Mouse (Mus musculus) CH12.LX (cell line): ENCODE data around the gene Exosc6. TPM values are rescaled to one million over a fixed set of nuclear protein-coding genes. Genes with fewer than 3 reads are reported as not detected.

Experiments
- DNase-seq: peaks from one replicate; pipeline ENCODE4 v3.0.0-alpha.2; 2013; ENCODE audit errors: extremely low read depth
- H3K27ac ChIP-seq: 2 replicates; pipeline ENCODE4 v1.5.1; 2012; ENCODE audit warnings: low read depth, mild to moderate bottlenecking, control low read depth, moderate library complexity; ENCODE audit not compliant: insufficient read depth
- H3K27me3 ChIP-seq: replicated peaks from 2 replicates; pipeline ENCODE3; 2012; ENCODE audit warnings: inconsistent platforms
- H3K36me3 ChIP-seq, 2 experiments: replicated peaks in 1 of 2; 2 replicates each; pipeline versions ENCODE3 to v1.6.1; 2012; ENCODE audit warnings: inconsistent platforms in 1 of 2, low read length in 1 of 2, mild to moderate bottlenecking in 1 of 2, mixed read lengths in 1 of 2, moderate library complexity in 1 of 2; ENCODE audit not compliant: control insufficient read depth in 1 of 2, insufficient read depth in 1 of 2
- H3K4me1 ChIP-seq, 2 experiments: 2 replicates each; pipeline ENCODE4 v1.6.1; 2012; ENCODE audit warnings: inconsistent platforms in 1 of 2, moderate library complexity in 1 of 2; ENCODE audit not compliant: insufficient read depth in 2 of 2, control insufficient read depth in 1 of 2
- H3K4me2 ChIP-seq: 2 replicates; pipeline ENCODE4 v1.6.1; 2012; ENCODE audit warnings: low read depth, mild to moderate bottlenecking, control low read depth; ENCODE audit not compliant: poor library complexity, insufficient read depth, severe bottlenecking
- H3K4me3 ChIP-seq, 3 experiments: fragments of 150-350 bp in 1 of 3; sonication (generic) in 1 of 3; replicated peaks in 1 of 3; 2 replicates each; pipeline versions ENCODE3 to v1.5.1; 2011 to 2012; ENCODE audit warnings: low read depth in 2 of 3, low read length in 2 of 3, mild to moderate bottlenecking in 2 of 3, moderate library complexity in 2 of 3, control low read depth in 1 of 3, improper control_type of control experiment in 1 of 3, inconsistent platforms in 1 of 3, mixed read lengths in 1 of 3; ENCODE audit not compliant: poor library complexity in 1 of 3
- H3K79me2 ChIP-seq: replicated peaks from 2 replicates; pipeline ENCODE4 v1.6.1; 2012; ENCODE audit warnings: mild to moderate bottlenecking, moderate library complexity; ENCODE audit not compliant: control insufficient read depth, poor library complexity, insufficient read depth, severe bottlenecking; ENCODE audit errors: extremely low read depth
- H3K9ac ChIP-seq: 2 replicates; pipeline ENCODE4 v1.6.1; 2012; ENCODE audit warnings: low read depth, mild to moderate bottlenecking, control low read depth, moderate library complexity; ENCODE audit not compliant: insufficient read depth
- H3K9me3 ChIP-seq: replicated peaks from 2 replicates; pipeline ENCODE3; 2012; ENCODE audit warnings: low read length, inconsistent platforms, mixed read lengths
- CTCF ChIP-seq, 2 experiments: IDR thresholded peaks in 1 of 2; conservative IDR thresholded peaks in 1 of 2; 2 replicates each; pipeline ENCODE4 v1.5.1; 2011 to 2012; ENCODE audit warnings: low read depth in 2 of 2, low read length in 2 of 2, improper control_type of control experiment in 1 of 2, inconsistent platforms in 1 of 2, mild to moderate bottlenecking in 1 of 2, moderate library complexity in 1 of 2
- E2F4 ChIP-seq: IDR thresholded peaks from 2 replicates; pipeline ENCODE4 v1.6.1; 2011; ENCODE audit warnings: low read depth, low read length, improper control_type of control experiment; ENCODE audit not compliant: insufficient replicate concordance
- ELF1 ChIP-seq: IDR thresholded peaks from 2 replicates; pipeline ENCODE4 v1.6.1; 2014; ENCODE audit warnings: low read depth, mild to moderate bottlenecking, inconsistent platforms, low read length, improper control_type of control experiment
- ETS1 ChIP-seq: conservative IDR thresholded peaks from 2 replicates; pipeline ENCODE4 v1.6.1; 2012; ENCODE audit warnings: low read depth, mild to moderate bottlenecking, inconsistent platforms, low read length, improper control_type of control experiment, moderate library complexity
- HCFC1 ChIP-seq: IDR thresholded peaks from 2 replicates; pipeline ENCODE4 v1.6.1; 2012; ENCODE audit warnings: low read depth, mild to moderate bottlenecking, inconsistent platforms, low read length, improper control_type of control experiment
- IRF4 ChIP-seq: IDR thresholded peaks from 2 replicates; pipeline ENCODE4 v1.6.1; 2014; ENCODE audit warnings: low read depth, mild to moderate bottlenecking, inconsistent platforms, low read length, improper control_type of control experiment
- JUN ChIP-seq: IDR thresholded peaks from 2 replicates; pipeline ENCODE4 v1.6.1; 2011; ENCODE audit warnings: low read depth, mild to moderate bottlenecking, low read length, improper control_type of control experiment, moderate library complexity; ENCODE audit not compliant: insufficient read depth
- KAT2A ChIP-seq: IDR thresholded peaks from 2 replicates; pipeline ENCODE4 v1.6.1; 2012; ENCODE audit warnings: low read length, improper control_type of control experiment, inconsistent platforms; ENCODE audit not compliant: insufficient replicate concordance
- MAFK ChIP-seq: IDR thresholded peaks from 2 replicates; pipeline ENCODE4 v1.6.1; 2011; ENCODE audit warnings: low read length, improper control_type of control experiment; ENCODE audit not compliant: insufficient replicate concordance
- MAX ChIP-seq: IDR thresholded peaks from 2 replicates; pipeline ENCODE4 v1.6.1; 2011; ENCODE audit warnings: low read length, improper control_type of control experiment
- MEF2A ChIP-seq: IDR thresholded peaks from 2 replicates; pipeline ENCODE4 v1.6.1; 2014; ENCODE audit warnings: low read depth, mild to moderate bottlenecking, inconsistent platforms, low read length, improper control_type of control experiment, borderline replicate concordance
- MXI1 ChIP-seq: IDR thresholded peaks from 2 replicates; pipeline ENCODE4 v1.6.1; 2011; ENCODE audit warnings: mild to moderate bottlenecking, low read depth, low read length, improper control_type of control experiment
- MYC ChIP-seq: IDR thresholded peaks from 2 replicates; pipeline ENCODE4 v1.6.1; 2011; ENCODE audit warnings: low read depth, mild to moderate bottlenecking, improper control_type of control experiment, low read length
- NELFE ChIP-seq: IDR thresholded peaks from 2 replicates; pipeline ENCODE4 v1.6.1; 2011; ENCODE audit warnings: low read depth, low read length, improper control_type of control experiment
- NRF1 ChIP-seq: IDR thresholded peaks from 2 replicates; pipeline ENCODE4 v1.6.1; 2014; ENCODE audit warnings: low read depth, mild to moderate bottlenecking, inconsistent platforms, low read length, improper control_type of control experiment, moderate library complexity
- PAX5 ChIP-seq: IDR thresholded peaks from 2 replicates; pipeline ENCODE4 v1.6.1; 2012; ENCODE audit warnings: low read length, inconsistent platforms, mixed read lengths
- POLR2A ChIP-seq: IDR thresholded peaks from 2 replicates; pipeline ENCODE4 v1.6.1; 2011; ENCODE audit warnings: low read depth, mild to moderate bottlenecking, improper control_type of control experiment, low read length
- RAD21 ChIP-seq: IDR thresholded peaks from 2 replicates; pipeline ENCODE4 v1.6.1; 2011; ENCODE audit warnings: low read depth, mild to moderate bottlenecking, low read length, improper control_type of control experiment, moderate library complexity
- RCOR1 ChIP-seq: conservative IDR thresholded peaks from 2 replicates; pipeline ENCODE4 v1.6.1; 2012; ENCODE audit warnings: low read depth, mild to moderate bottlenecking, inconsistent platforms, low read length, improper control_type of control experiment
- SIN3A ChIP-seq: IDR thresholded peaks from 2 replicates; pipeline ENCODE4 v1.6.1; 2012; ENCODE audit warnings: low read length, improper control_type of control experiment, inconsistent platforms
- SMC3 ChIP-seq: IDR thresholded peaks from 2 replicates; pipeline ENCODE4 v1.6.1; 2011; ENCODE audit warnings: low read depth, low read length, improper control_type of control experiment
- TBP ChIP-seq: conservative IDR thresholded peaks from 2 replicates; pipeline ENCODE4 v1.6.1; 2011; ENCODE audit warnings: low read depth, low read length, improper control_type of control experiment
- TCF12 ChIP-seq: IDR thresholded peaks from 2 replicates; pipeline ENCODE4 v1.6.1; 2014; ENCODE audit warnings: low read depth, mild to moderate bottlenecking, inconsistent platforms, low read length, improper control_type of control experiment
- UBTF ChIP-seq: IDR thresholded peaks from 2 replicates; pipeline ENCODE4 v1.6.1; 2012; ENCODE audit warnings: low read depth, mild to moderate bottlenecking, inconsistent platforms, low read length, improper control_type of control experiment, moderate library complexity
- USF2 ChIP-seq: conservative IDR thresholded peaks from 2 replicates; pipeline ENCODE4 v1.6.1; 2011; ENCODE audit warnings: low read depth, low read length, improper control_type of control experiment
- ZC3H11A ChIP-seq: IDR thresholded peaks from 2 replicates; pipeline ENCODE4 v1.6.1; 2012; ENCODE audit warnings: low read depth, mild to moderate bottlenecking, inconsistent platforms, low read length, improper control_type of control experiment
- ZKSCAN1 ChIP-seq: IDR thresholded peaks from 2 replicates; pipeline ENCODE4 v1.6.1; 2012; ENCODE audit warnings: low read depth, inconsistent platforms, low read length, improper control_type of control experiment, borderline replicate concordance
- ZMIZ1 ChIP-seq: IDR thresholded peaks from 2 replicates; pipeline ENCODE4 v1.6.1; 2012; ENCODE audit warnings: low read depth, mild to moderate bottlenecking, inconsistent platforms, low read length, improper control_type of control experiment
- dilution Hi-C: fragments of 300-500 bp; cut with MboI; formaldehyde crosslinking; loops from 2 replicates; pipeline ENCODE4 v1.14.3; 2020; ENCODE audit warnings: low sequenced_read_pairs; ENCODE audit not compliant: extremely low pct_unique_long_range_greater_than_20kb, extremely low pct_ligation_motif_present
- in situ Hi-C: fragments of 300-500 bp; cut with MboI; formaldehyde crosslinking; loops from 3 replicates; pipeline ENCODE4 v1.14.3; 2019; ENCODE audit warnings: low sequenced_read_pairs, low pct_ligation_motif_present, low pct_unique_long_range_greater_than_20kb, mixed read lengths
- polyA plus RNA-seq: library from polyadenylated mRNA; unstranded; fragments of >175 nt; gene quantifications from 2 replicates; pipeline ENCODE4 v1.2.1, GENCODE M21; 2012; ENCODE audit warnings: low read depth; ENCODE audit not compliant: insufficient read length
- total RNA-seq, 2 experiments: library from RNA; depleted of rRNA; stranded (reverse); fragments of 300-350 nt in 1 of 2; fragments of >200 nt in 1 of 2; gene quantifications; 2 replicates each; pipeline ENCODE4 v1.2.3; 2012 to 2014

Gene Exosc6
- total and polyA plus RNA-seq, 3 experiments: 3.9 to 20.3 (median 3.9) TPM

DNA sequence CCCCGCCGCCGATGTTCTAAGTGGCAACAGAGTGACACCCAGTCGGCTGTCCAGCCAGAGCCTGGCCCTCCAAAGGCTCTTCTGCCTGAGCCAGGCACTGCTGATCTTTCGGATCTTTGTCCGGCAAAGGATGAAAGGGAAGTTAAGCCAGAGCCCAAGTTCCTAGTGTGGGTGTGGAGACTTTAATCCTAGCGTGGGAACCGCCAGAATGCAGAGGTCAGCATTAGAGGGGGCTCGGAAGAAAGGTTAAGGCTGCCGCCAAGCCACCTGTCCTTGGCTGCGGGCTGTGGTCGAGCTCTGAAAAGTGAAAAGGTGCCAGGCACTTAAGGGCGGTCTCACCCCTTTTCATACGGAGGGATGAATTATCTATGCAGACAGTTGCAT, 5.5 kb downstream of the Exosc6 start:
- peaks cover 5 to 18% of the 10 kb centered on the region in 2 experiments for H3K36me3 ChIP-seq
- dilution Hi-C loops: no loop called here
- H3K79me2 ChIP-seq: peaks cover 12% of the 10 kb centered on the region; the same call in 1 of the 2 replicates
- no peak overlapping the region for H3K27ac ChIP-seq
- in situ Hi-C loops: no loop called here
- peak overlapping the region; percentile 7; the same call in 1 of the 2 replicates for H3K9ac ChIP-seq
- peaks cover 5 to 28% of the 10 kb centered on the region in 2 experiments for H3K4me1 ChIP-seq
- TF ChIP-seq TBP: no peak
- TF ChIP-seq MAFK: no peak
- no peak for TF ChIP-seq IRF4
- no peak for TF ChIP-seq MXI1
- no peak for TF ChIP-seq ELF1
- no peak for TF ChIP-seq ZMIZ1
- no peak for TF ChIP-seq NELFE
- TF ChIP-seq MEF2A: no peak
- TF ChIP-seq HCFC1: no peak
- TF ChIP-seq USF2: no peak
- no peak for TF ChIP-seq MAX
- TF ChIP-seq UBTF: no peak
- TF ChIP-seq RAD21: no peak
- no peak for TF ChIP-seq SIN3A
- TF ChIP-seq PAX5: no peak
- TF ChIP-seq RCOR1: no peak
- TF ChIP-seq CTCF (conservative IDR thresholded peaks at IDR 0.05 in 1 of 2, IDR thresholded peaks at IDR 0.05 in 1 of 2; ENCODE audit: low read depth in 2 of 2, low read length in 2 of 2): no peak
- TF ChIP-seq SMC3: no peak
- TF ChIP-seq, all 38 proteins: peak for 0
- DNase-seq: no peak
- H3K27me3 ChIP-seq: peaks cover 26% of the 10 kb centered on the region
- peak overlapping the region; percentile 72 for H3K4me2 ChIP-seq
- H3K9me3 ChIP-seq: no peaks in the 10 kb centered on the region
- H3K4me3 ChIP-seq: peak overlapping the region; percentile 70 to 98 (median 76)

DNA sequence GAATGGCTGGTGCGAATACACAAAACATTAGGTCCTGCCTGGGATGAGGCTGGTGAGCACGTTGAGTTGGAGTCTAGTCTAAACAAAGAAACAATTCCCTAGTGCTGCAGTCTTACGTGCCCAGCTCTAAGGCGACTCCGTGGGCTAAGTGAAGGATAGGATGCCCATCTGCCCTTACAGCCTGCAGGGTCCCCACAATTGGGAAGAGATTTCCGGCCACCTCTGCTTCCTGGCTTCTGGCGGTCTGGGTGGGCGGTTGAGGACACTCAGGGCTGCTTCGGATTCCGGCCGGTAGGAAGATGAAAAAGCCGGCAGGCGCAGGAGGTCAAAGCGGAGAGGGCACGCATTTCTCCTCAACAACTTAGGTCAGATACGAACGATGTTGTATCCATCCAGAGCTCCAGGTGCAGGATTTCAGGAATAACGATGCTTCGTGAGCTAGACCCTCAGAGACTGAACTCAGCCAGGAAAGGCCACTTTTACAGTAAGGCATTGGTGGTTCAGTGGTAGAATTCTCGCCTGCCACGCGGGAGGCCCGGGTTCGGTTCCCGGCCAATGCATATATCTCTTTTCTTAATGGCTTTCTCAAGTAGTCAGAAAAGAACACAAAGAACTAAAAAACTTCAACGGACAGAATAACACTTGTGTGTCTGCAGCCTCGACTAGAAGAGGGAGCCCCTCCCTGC, 6.1 kb downstream of the Exosc6 start:
- Histone ChIP-seq H3K9me3 (no peaks in the 10 kb centered on the region), H3K4me3 (peak overlapping the region; percentile 70 to 98 (median 76)), H3K27me3 (peaks cover 29% of the 10 kb centered on the region), H3K4me2 (peak overlapping the region; percentile 81), H3K4me1 (peaks cover 5 to 28% of the 10 kb centered on the region in 2 experiments), H3K36me3 (peaks cover 5 to 15% of the 10 kb centered on the region in 2 experiments)
- in situ Hi-C loops: no loop called here
- dilution Hi-C loops: no loop called here
- peak; percentile 85 for DNase-seq
- TF ChIP-seq HCFC1: no peak
- no peak for TF ChIP-seq ZMIZ1
- TF ChIP-seq E2F4: peak; percentile 81; the same call in 1 of the 2 replicates
- no peak for TF ChIP-seq PAX5
- TF ChIP-seq IRF4: 0 out of 2 replicates have a peak, but pooled peaks have one; percentile 31
- no peak for TF ChIP-seq JUN
- peak; percentile 76; the same call in 1 of the 2 replicates for TF ChIP-seq KAT2A
- no peak for TF ChIP-seq MYC
- TF ChIP-seq ELF1: peak; percentile 98
- TF ChIP-seq MEF2A: peak; percentile 12; the same call in 1 of the 2 replicates
- no peak for TF ChIP-seq ETS1
- no peak for TF ChIP-seq ZKSCAN1
- TF ChIP-seq NRF1: peak; percentile 62
- TF ChIP-seq ZC3H11A: no peak
- peak; percentile 100 for TF ChIP-seq TBP
- TF ChIP-seq POLR2A: no peak
- no peak for TF ChIP-seq TCF12
- TF ChIP-seq MAFK: peak; percentile 95
- TF ChIP-seq, all 38 proteins: peak for 8
- H3K79me2 ChIP-seq: peaks cover 7% of the 10 kb centered on the region; the same call in 1 of the 2 replicates
- no peak overlapping the region for H3K27ac ChIP-seq
- H3K9ac ChIP-seq: peak overlapping the region; percentile 21; the same call in 1 of the 2 replicates
